Mouse (Mus musculus): ENCODE measurements around the gene Dntt.

DNA sequence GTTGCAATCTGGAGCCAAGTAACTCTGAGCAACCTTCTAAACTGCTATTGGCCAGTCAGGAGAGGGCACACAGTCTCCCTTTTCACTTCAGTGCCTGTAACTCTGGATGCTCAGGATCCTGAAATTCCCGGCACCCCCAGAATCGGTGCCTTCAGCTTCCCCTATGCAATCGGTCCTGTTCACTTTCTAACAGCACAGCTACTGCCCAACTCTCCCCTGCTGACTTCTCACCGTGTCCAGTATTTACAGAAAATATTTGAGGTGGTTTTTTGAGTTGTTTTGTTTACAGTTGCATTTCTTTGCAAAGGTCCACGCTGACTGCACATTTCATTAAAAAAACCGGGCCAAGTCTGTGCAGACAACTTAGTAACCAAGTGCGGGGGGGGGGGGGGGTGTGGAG, 37.4 kb upstream of the Dntt start:
- TF ChIP-seq POLR2A (IDR thresholded peaks at IDR 0.05; ENCODE audit: insufficient read depth, low read depth, low read length) (no peak), CTCF (IDR thresholded peaks at IDR 0.05; ENCODE audit: insufficient read depth, low read depth, low read length) (no peak)

Measured in olfactory bulb, adult 2 months (tissue).